Mouse (Mus musculus) cerebellum, postnatal 36 days (tissue): ENCODE results near the gene Cpm.
"Not testable (repeated sequence)": the region's sequence is repeated elsewhere in the genome, so short reads cannot be mapped to it uniquely, and the experiment has no call there.

Experiments
- DNase-seq, 2 experiments: peaks; one replicate each; pipeline ENCODE4 v3.0.0; 2021 to 2022; ENCODE audit warnings: mixed read lengths in 2 of 2

Cpm gene

DNA sequence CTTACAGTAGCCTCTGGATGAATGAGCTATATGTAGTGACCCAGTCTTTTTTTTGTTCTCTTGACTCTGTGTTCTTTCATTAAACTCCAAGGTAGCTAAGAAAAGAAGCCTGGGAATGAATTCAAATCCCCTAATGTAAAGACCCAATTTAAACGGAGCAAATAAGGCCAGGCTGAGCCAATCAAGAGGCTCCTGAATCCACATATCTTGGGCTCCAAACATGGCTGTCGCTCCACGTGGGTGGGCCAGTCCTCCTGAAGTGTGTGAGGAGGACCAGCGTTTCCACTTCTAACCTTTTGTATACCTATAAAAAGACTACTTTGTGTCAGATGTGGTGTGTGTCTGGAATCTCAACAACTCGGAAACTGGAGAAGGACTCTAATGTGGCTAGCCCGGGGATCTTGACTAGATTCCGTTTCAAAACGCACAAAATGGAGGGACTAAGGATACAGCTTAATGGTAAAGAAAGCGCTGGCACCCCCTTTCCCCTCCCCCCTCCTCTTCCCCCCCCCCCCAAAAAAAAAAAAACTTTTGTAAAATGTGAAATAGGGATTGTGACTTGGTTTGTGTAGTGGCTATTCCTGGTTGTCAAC, 98.3 kb downstream of the Cpm start:
- no peak for DNase-seq

DNA sequence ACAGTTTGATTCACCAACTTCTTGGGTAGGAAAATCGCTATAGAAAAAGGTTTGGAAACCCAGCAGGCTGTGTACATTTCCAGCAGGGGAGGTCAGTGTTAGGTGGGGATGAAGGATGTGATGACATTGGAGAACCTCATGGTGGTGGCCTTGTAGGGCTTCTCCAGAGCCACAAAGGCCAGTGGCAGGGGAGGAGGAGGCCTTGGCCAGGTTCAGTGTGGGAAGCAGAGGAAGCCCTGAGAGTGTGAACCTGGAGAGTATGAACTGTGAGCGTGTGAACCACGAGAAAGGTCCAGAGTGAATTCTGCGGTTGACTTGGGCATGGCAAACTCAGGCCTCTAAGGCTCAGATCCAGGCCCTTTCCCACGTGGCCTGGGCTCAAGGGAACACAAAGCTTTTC, 99.3 kb downstream of the Cpm start:
- no peak for DNase-seq

DNA sequence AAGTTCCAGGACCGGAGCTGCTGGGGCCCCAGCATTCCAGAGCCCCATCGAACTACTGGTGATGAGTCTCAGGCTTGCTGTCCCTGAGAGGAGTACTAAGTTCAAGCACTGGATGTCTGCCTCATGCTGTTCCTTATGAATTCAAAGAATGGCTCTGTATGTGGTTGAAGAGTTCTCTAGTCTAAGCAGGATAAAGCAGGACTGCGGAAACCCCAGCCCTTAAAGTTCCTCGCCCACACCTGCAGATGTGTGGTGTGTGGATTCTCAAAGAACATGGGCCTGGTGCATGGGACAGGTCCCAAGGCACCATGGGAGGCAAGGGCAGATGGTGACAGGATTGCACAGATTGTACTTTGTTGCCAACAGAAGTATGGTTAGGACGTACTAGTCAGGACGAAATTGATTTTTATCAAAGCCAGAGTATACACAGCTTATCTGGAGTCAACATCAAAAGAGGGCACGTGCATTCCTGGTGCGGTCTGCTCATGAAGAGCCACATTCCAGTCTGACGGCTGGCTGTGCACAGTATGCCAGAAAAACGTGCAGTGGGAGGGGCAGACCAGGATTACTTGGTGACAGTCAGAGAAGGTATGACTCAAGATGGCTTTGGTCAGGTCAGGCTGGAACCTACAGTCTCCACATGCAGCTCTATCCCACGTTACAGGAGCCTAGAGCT, 100.0 kb downstream of the Cpm start:
- no peak for DNase-seq

DNA sequence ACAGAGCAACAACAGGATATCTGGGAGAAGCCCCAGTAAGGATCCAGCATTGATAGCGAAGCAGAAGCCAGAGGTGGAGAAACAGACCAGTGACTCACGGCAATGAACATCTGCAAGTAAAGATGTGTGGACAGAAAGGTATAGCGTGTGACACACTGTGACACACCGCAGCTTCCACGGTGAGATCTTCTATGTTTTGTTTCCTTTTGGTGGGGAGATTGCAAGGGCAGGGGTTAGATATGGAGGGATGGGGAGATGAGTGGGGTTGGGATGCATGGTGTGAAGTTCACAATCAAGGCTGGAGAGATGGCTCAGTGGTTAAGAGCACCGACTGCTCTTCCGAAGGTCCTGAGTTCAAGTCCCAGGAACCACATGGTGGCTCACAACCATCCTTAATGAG, 100.8 kb downstream of the Cpm start:
- DNase-seq, result no peak

DNA sequence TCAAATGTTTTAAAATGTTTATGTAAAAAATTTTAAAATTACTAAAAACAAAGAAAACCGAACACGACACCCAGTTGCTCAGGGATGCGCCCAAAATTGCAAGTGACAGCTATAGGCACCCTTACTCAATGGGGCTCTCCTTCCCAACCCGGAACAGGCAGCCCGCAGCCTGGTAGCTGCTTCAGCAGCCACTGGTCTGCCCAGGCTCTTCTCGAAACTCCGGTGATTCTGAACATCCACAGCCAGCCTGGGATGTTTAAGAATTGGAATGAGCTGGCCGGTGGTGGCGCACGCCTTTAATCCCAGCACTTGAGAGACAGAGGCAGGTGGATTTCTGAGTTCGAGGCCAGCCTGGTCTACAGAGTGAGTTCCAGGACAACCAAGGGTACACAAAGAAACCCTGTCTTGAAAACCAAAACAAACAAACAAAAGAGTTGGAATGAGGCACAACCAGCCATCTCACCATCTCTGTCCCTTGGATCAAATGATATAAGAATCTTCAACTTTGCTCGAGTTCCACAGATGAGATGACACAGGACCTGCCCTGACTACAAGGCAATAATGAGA, 101.4 kb downstream of the Cpm start:
- DNase-seq, result no peak

DNA sequence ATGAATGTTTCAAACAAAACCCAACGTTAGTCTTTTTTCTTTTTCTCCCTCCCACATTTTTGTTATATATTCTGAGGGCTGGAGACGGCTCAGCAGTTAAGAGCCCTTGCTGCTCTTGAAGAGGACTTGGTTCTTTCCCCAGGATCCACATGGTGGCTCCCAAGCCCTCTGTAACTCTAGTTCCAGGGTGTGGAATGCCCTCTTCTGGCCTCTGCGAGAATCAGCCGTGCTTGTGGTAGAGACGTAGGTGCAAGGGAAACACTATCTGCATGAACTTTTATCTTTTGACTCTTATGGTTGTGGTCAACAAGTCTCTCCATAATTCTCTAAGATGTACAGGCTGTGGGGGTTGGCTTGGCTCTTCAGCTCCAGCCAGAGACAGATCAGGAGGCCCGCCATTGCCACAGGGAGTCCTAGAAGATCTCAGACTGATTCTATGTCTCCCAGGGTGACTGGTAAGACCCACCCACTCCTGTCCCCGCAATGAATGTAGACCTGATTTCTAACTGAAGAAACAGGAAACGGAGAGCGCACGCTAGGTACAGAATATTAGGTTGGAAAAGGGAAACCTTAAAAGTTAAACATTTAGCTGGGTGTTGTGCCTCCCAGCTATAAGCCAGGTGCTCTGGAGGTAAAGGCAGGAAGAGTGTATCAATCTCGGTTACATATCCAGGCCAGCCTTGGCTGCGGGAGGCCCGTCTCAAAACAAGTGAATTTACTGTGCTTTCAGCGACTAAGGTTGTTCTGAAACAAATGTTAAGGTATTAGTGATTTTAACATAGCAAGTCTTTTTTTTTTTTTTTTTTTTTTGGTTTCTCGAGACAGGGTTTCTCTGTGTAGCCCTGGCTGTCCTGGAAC, 102.2 kb downstream of the Cpm start:
- peak in 1 of 2 experiments; percentile 12 for DNase-seq

DNA sequence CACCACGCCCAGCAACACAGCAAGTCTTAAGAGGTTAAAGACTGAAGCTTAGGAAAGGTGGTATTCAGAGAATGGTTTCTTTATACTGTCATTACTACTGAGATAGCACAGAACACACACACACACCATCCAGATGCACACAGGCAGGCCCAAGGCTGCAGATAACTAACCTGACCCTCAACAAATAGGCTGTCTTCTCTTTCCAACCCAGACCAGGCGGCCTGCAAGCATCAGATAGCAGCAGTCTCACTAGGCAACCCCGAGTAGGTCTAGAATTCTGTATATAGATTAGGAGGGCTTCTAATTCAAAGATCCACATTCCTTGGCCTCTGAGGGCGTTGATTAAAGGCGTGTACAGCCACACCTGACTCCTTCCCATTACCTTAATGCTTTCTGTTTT, 102.9 kb downstream of the Cpm start:
- no peak for DNase-seq

DNA sequence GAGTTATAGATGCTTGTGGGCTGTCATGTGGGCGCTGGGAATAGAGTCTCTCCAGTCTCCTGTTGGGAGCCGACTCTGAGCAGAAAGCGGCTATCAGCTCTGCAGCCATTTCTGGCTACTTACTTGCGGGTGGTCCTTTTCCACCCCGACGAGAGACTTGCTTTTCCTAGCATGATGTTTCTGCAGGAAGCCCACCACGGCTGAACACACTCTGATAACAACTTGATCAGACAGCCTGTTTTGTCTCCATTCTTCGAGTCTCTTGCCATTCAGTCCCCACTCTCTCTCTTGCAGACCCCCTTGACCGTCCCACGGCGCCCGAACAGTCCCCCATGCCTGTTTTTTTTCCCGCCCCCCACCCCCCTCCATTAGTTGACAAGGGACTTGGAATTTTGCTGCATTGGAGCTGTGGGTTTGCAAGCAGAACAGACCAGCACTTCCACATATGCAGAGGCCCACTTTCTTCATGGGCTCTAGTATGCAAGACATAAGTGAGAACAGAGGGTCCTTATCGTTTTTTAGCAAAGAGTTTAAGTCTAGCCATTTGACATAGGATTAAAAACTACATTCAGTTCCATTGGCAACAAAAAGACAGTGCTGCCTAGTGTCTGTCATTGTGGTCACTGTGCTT, 103.8 kb downstream of the Cpm start:
- no peak for DNase-seq

DNA sequence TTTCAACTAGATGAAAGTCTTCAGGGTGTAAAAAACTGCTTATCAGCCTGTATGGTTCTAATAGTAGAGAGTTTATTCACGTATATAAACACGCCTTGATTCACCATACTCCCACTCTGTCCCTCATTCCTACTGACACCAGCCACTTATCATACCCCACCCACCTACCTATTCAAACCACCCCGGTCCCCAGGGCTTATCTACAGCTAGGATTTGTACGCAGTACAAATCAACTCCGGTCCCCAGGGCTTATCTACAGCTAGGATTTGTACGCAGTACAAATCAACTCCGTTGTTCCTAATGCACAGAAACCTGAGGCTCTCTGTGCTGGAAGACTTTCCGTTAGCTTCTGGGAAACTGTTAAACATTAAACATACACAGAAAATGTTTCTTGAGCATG, 104.3 kb downstream of the Cpm start:
- DNase-seq, result not testable (repeated sequence)

DNA sequence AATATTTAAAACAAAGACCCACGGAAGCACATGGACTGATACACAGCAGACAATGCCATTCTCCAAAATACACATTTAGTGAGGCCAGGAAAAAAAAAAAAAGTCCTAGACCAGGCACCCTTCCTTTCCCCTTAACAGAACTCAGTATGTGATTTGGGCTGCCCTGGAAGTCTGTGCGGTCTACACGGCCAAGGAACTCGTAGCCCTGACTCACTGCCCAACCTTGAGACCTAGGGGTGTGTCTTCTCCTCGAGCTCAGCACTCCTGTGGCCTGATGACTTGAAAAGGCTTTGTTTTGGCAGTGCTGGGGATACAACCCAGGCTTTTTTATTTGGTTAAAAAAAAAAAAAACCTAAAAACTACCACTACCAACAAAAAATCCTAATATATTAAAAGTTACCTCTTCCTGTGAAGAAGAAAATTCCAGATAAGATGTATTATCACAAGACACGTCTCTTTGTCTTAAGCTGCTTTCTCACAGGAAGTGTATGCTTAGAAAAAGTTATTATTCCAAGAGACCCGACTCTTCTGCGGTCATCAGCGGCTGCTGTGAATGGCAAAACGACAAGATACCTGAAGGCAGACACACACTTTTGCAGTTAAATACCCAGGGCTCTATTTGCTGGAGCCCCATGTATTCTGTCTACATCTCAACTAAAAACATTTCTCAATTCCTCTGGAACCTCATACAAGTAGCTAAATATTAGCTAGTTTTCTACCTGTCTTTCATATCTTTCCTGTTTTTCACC, 105.0 kb downstream of the Cpm start:
- DNase-seq, result not testable (repeated sequence)

DNA sequence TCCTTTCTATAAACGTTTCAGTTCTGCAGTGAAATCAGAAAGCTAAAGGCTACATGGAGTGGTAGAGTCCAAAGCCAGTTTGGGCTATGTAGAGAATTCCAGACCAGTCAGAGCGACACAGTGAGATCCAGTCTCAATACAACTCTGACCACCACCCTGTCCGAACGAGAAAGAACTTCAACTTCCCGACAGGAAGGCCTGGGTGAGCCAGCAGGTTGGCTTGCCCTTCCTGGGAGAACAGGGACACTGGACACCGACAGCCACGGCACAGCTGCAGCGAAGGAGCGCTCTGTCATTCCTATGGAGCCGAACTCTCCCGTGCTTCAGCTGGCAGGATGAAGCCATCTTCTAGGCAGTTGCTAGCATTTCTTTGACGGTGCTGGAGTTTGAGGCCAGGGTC, 106.1 kb downstream of the Cpm start:
- DNase-seq, result not testable (repeated sequence)

DNA sequence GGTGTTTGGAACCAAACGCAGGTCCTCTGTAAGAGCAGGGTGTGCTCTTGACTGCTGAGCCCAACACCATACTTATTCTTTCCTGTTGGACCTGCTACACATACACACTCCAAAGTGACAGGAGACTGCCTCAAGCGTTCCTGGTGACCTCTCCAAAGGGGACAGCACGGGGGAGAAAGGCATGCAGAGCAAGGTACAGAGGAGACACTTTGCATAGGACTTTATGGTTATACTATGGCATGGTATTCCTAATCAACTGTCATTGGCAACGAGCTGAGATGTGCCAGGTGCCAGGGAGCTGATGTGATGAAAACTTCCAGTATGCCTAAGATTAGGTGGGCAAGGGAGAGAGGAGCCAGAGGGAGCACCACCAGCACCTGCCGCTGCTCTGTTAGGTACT, 107.3 kb downstream of the Cpm start:
- DNase-seq, result no peak
